ENCODE assay signal across 9 mouse cellular contexts in genomic region chr1:91080423-91080749, GRCm38 (mm10).
DNase-seq lines count a peak whose midpoint lies in the region; ATAC-seq and TF ChIP-seq lines count a peak whose summit lies in the region.
"Had no signal": no experiment of that assay in that cellular context is flagged by ENCODE, and none has a peak within 500 bp of the region (broad histone marks: within the 10 kb centered on the region; RNA-seq: fewer than 3 reads in every experiment).

No protein-coding gene starts in this region.

- no peak for TF ChIP-seq POLR2A in small intestine, adult 2 months (IDR thresholded peaks at IDR 0.05; ENCODE audit: low read depth, low read length)

- no peak overlapping the region for H3K9ac ChIP-seq in kidney, postnatal 0 days (ENCODE audit: low read depth, low read length)
- no peak overlapping the region for H3K9ac ChIP-seq in embryonic facial prominence, embryonic 14.5 days (ENCODE audit: low read depth, low read length)
- H3K9ac ChIP-seq in liver, postnatal 0 days (replicated peaks): no peak overlapping the region
- no peak overlapping the region for H3K9ac ChIP-seq in midbrain, embryonic 16.5 days (ENCODE audit: low read depth, low read length)

- no peak for ATAC-seq in kidney, postnatal 0 days (replicated peaks; ENCODE audit: low FRiP score, low read depth)
- no peak for ATAC-seq in embryonic facial prominence, embryonic 14.5 days (ENCODE audit: low read depth)
- peak; percentile 85 for ATAC-seq in liver, postnatal 0 days
- no peak for ATAC-seq in midbrain, embryonic 16.5 days

- peaks cover 6% of the 10 kb centered on the region; the same call in 1 of the 2 replicates for H3K4me1 ChIP-seq in kidney, postnatal 0 days (replicated peaks; ENCODE audit: insufficient read depth, low read length)
- H3K4me1 ChIP-seq in embryonic facial prominence, embryonic 14.5 days (ENCODE audit: control insufficient read depth, insufficient read depth, low read length): peaks cover 14% of the 10 kb centered on the region
- H3K4me1 ChIP-seq in liver, postnatal 0 days (ENCODE audit: insufficient read depth): peaks cover 18% of the 10 kb centered on the region; the same call in 1 of the 2 replicates
- peaks cover 13% of the 10 kb centered on the region; the same call in 1 of the 2 replicates for H3K4me1 ChIP-seq in small intestine, adult 2 months (ENCODE audit: control insufficient read depth, insufficient read depth, insufficient read length, low read length)
- H3K4me1 ChIP-seq in midbrain, embryonic 16.5 days (ENCODE audit: control insufficient read depth, insufficient read depth, low read length): no peaks in the 10 kb centered on the region

- peak overlapping the region; percentile 57; the same call in 1 of the 2 replicates for H3K27ac ChIP-seq in kidney, postnatal 0 days
- H3K27ac ChIP-seq in embryonic facial prominence, embryonic 14.5 days (replicated peaks; ENCODE audit: low read depth, low read length): no peak overlapping the region
- peak overlapping the region; percentile 44; the same call in 1 of the 2 replicates for H3K27ac ChIP-seq in liver, postnatal 0 days (ENCODE audit: low read depth)
- peak overlapping the region; percentile 63 for H3K27ac ChIP-seq in small intestine, adult 2 months (ENCODE audit: insufficient read depth, low read depth, low read length)
- no peak overlapping the region for H3K27ac ChIP-seq in midbrain, embryonic 16.5 days (ENCODE audit: low read length)

- peak; percentile 48; the same call in 1 of the 2 replicates for TF ChIP-seq CTCF in kidney, postnatal 0 days (IDR thresholded peaks at IDR 0.05; ENCODE audit: low read depth)
- TF ChIP-seq CTCF in liver, postnatal 0 days (IDR thresholded peaks at IDR 0.05; ENCODE audit: low read depth): peak; percentile 61
- peak; percentile 56; the same call in 1 of the 2 replicates for TF ChIP-seq CTCF in small intestine, adult 2 months (IDR thresholded peaks at IDR 0.05; ENCODE audit: extremely low read depth, insufficient read length, insufficient replicate concordance, low read depth, low read length)

- H3K27me3 ChIP-seq in kidney, postnatal 0 days (ENCODE audit: insufficient read depth, low read length): no peaks in the 10 kb centered on the region
- H3K27me3 ChIP-seq in embryonic facial prominence, embryonic 14.5 days (replicated peaks; ENCODE audit: control insufficient read depth, insufficient read depth, low read length): no peaks in the 10 kb centered on the region
- no peaks in the 10 kb centered on the region for H3K27me3 ChIP-seq in liver, postnatal 0 days (ENCODE audit: insufficient read depth, low read length)
- H3K27me3 ChIP-seq in small intestine, adult 2 months (ENCODE audit: control insufficient read depth, insufficient read depth, low read length): no peaks in the 10 kb centered on the region
- H3K27me3 ChIP-seq in midbrain, embryonic 16.5 days (ENCODE audit: control insufficient read depth, insufficient read depth, low read depth, low read length): no peaks in the 10 kb centered on the region

- H3K4me2 ChIP-seq in kidney, postnatal 0 days (ENCODE audit: low read length): no peak overlapping the region
- H3K4me2 ChIP-seq in embryonic facial prominence, embryonic 14.5 days (ENCODE audit: low read depth, low read length): no peak overlapping the region
- H3K4me2 ChIP-seq in liver, postnatal 0 days (ENCODE audit: low read depth, low read length): no peak overlapping the region
- H3K4me2 ChIP-seq in midbrain, embryonic 16.5 days (ENCODE audit: low read length): no peak overlapping the region

- no peaks in the 10 kb centered on the region for H3K36me3 ChIP-seq in kidney, postnatal 0 days (ENCODE audit: insufficient read depth, low read length)
- no peaks in the 10 kb centered on the region for H3K36me3 ChIP-seq in embryonic facial prominence, embryonic 14.5 days (ENCODE audit: control insufficient read depth, insufficient read depth, low read length)
- H3K36me3 ChIP-seq in liver, postnatal 0 days (replicated peaks; ENCODE audit: insufficient read depth, low read length): peaks cover 23% of the 10 kb centered on the region; the same call in 1 of the 2 replicates
- peaks cover 14% of the 10 kb centered on the region for H3K36me3 ChIP-seq in small intestine, adult 2 months (ENCODE audit: control insufficient read depth, insufficient read depth, low read length)
- H3K36me3 ChIP-seq in midbrain, embryonic 16.5 days (ENCODE audit: control insufficient read depth, insufficient read depth, low read length): no peaks in the 10 kb centered on the region

- no peak overlapping the region for H3K4me3 ChIP-seq in kidney, postnatal 0 days (replicated peaks; ENCODE audit: low read depth, low read length)
- no peak overlapping the region for H3K4me3 ChIP-seq in embryonic facial prominence, embryonic 14.5 days (ENCODE audit: low read depth, low read length)
- no peak overlapping the region for H3K4me3 ChIP-seq in liver, postnatal 0 days (ENCODE audit: low read depth, low read length)
- no peak overlapping the region for H3K4me3 ChIP-seq in small intestine, adult 2 months (ENCODE audit: low read depth, low read length)
- no peak overlapping the region for H3K4me3 ChIP-seq in midbrain, embryonic 16.5 days (ENCODE audit: low read depth, low read length)

- DNase-seq in kidney, postnatal 0 days (ENCODE audit: low spot score): peak; percentile 53
- no peak for DNase-seq in kidney, postnatal 14 days
- peak; percentile 19 for DNase-seq in embryonic facial prominence, embryonic 14.5 days (ENCODE audit: low spot score)
- peak; percentile 61 for DNase-seq in liver, postnatal 0 days
- no peak for DNase-seq in ovary, adult 18-20 months (ENCODE audit: low spot score)
- no peak for DNase-seq in layer of hippocampus, adult 9-10 months (ENCODE audit: low spot score)
- DNase-seq: cerebellum, postnatal 36 days had no signal

- H3K9me3 ChIP-seq in kidney, postnatal 0 days (replicated peaks; ENCODE audit: low read length): no peaks in the 10 kb centered on the region
- H3K9me3 ChIP-seq in embryonic facial prominence, embryonic 14.5 days (ENCODE audit: control insufficient read depth, low read length): no peaks in the 10 kb centered on the region
- H3K9me3 ChIP-seq in liver, postnatal 0 days (ENCODE audit: low read length): no peaks in the 10 kb centered on the region
- no peaks in the 10 kb centered on the region for H3K9me3 ChIP-seq in midbrain, embryonic 16.5 days (replicated peaks; ENCODE audit: control insufficient read depth, low read length, poor library complexity, severe bottlenecking)

- 47% methylated on average over 7 of the region's 7 CpGs for WGBS in kidney, postnatal 0 days
- WGBS in embryonic facial prominence, embryonic 14.5 days: 78% methylated on average over 7 of the region's 7 CpGs
- 26% methylated on average over 7 of the region's 7 CpGs for whole genome bisulfite sequencing in liver, postnatal 0 days (ENCODE audit: insufficient replicate concordance)
- 27% methylated on average over 7 of the region's 7 CpGs for WGBS in small intestine, adult 2 months
- 85% methylated on average over 7 of the region's 7 CpGs for WGBS in midbrain, embryonic 16.5 days

- TF ChIP-seq EP300 in liver, postnatal 0 days (IDR thresholded peaks at IDR 0.05; ENCODE audit: low read depth): peak; percentile 22; the same call in 1 of the 2 replicates

Comparison
In these comparisons a context has a peak if more than half of its experiments do, and no peak if none do; other contexts are left out.
1. DNase-seq: peak in kidney, postnatal 0 days (single experiment), embryonic facial prominence, embryonic 14.5 days (single experiment) and liver, postnatal 0 days (single experiment); none in kidney, postnatal 14 days (single experiment), ovary, adult 18-20 months (single experiment) and layer of hippocampus, adult 9-10 months (single experiment).
2. H3K27ac ChIP-seq: peak in kidney, postnatal 0 days (single experiment), liver, postnatal 0 days (single experiment) and small intestine, adult 2 months (single experiment); none in embryonic facial prominence, embryonic 14.5 days (single experiment) and midbrain, embryonic 16.5 days (single experiment).
3. Peak in every context shown above with its lines, with median percentiles within 50 percentile points of each other: CTCF ChIP-seq.